Mouse (Mus musculus) urinary bladder, postnatal 0 days (tissue): ENCODE data around the gene Tm4sf20. TPM values are rescaled to one million over a fixed set of nuclear protein-coding genes. Genes with fewer than 3 reads are reported as not detected.

Source experiments
- polyA plus RNA-seq: library from polyadenylated mRNA; unstranded; fragments of >200 nt; fragmentation: Nextera tagmentation; extraction: Ambion mirVana; gene quantifications from 2 replicates; pipeline ENCODE4 v1.2.1, GENCODE M21; 2015

Gene Tm4sf20
- 0.22 TPM in 1 of 2 replicates, not detected in the other for polyA plus RNA-seq

DNA sequence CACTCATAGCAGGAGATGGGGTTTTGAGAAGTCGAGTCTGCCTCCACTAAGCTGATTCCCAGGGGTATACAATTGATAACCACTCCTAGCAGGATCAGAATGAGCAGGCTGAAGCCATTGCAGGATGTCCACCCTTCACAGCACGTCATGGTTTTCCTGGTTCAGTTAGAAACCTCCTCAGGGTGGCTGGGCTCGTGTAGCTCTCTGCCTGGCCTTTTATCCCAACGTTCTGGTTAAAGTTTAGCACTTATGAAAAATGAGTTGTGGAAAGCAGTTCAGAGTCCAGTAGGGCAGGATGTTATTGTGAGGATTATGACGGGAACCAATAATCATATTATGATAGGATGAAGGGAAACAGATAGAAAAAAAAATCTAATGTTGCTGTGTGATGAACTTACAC, at the start of gene Tm4sf20:
Gene Tm4sf20, minus strand, starts transcription at position 193 of the 400 bp plus-strand sequence.

DNA sequence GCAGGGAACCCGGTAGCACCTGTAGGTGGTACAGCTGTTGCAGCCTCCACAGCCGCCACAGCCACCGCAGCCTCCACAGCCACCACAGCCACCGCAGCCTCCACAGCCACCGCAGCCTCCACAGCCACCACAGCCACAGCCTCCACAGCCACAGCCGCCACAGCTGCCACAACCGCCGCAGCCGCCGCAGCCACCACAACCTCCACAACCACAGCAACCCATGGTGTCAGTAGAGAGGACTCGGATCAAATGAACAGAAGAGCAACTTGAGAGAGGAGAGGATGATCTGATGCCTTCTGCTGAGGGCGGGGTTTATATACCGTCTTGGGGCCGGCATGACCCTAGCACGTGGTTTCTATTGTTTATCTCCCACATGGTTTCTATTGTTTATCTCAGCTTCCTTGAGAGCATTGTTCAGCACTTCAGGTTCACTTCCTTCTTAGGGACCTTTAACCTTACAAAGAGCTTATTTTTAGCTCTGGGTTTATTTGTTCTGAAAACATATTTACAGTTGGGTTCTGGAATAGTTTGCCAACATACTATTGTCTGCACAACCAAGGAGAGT, 2.8 kb upstream of the Tm4sf20 start, which contains the start of gene Gm47791:
Gene Gm47791, minus strand, starts transcription at position 222 of the 565 bp plus-strand sequence.

DNA sequence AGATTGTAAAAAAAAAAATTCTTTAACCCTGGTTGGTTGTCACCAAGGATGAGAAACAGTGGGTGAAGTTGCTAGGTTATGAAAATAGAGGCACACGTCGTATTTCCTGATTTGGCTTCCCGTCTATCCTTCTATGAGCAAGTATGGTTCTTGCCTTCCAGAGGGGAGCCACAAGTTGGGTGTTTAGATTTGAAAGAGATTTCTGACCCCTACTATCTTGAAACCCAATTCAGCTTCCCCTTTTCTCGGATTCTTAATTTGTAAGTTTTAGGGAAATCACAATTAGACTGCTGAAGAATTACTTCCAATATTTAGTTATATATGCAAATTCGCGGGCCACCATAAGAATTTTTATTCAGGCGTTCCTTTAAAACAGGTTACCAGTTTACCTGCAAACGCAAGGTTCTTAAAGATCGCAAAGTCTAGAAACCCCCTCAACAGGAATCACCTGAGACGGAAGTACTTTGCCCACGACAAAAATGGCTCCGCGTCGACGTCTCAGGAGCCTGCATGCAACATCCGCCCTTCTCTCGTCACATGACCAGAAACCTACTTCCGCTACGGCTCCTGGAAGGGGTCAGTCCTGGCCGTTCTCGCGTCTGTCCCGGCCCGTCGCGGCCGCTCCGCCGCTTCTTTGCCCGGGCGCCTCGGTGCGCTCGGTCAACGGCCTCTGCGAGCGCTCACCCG, 43.8 kb downstream of the Tm4sf20 start, which contains the start of gene Mff:
Gene Mff, plus strand, starts transcription at position 552 of the 687 bp plus-strand sequence.

Other genes starting within 250 kb of the Tm4sf20 start
- gene Col4a4, start 181.6 kb downstream of the Tm4sf20 start, polyA plus RNA-seq, result 1.1 and 1.2 TPM in 2 replicates
- 1.3 and 1.5 TPM in 2 replicates for gene Col4a3, start 181.5 kb downstream of the Tm4sf20 start, polyA plus RNA-seq
- 182 and 194 TPM in 2 replicates for gene Mff, start 43.6 kb downstream of the Tm4sf20 start, polyA plus RNA-seq
- not detected in 2 replicates for gene Gm47791, start 2.8 kb upstream of the Tm4sf20 start, polyA plus RNA-seq
- gene Agfg1, start 71.0 kb upstream of the Tm4sf20 start, polyA plus RNA-seq, result 22.7 and 31.2 TPM in 2 replicates
- gene A030005L19Rik, start 144.9 kb upstream of the Tm4sf20 start, polyA plus RNA-seq, result not detected in 2 replicates
- not detected in 2 replicates for gene A030014E15Rik, start 156.5 kb upstream of the Tm4sf20 start, polyA plus RNA-seq
- gene Gm6217, start 162.9 kb upstream of the Tm4sf20 start, polyA plus RNA-seq, result not detected in 2 replicates
- not detected in 2 replicates for gene A030003K21Rik, start 174.9 kb upstream of the Tm4sf20 start, polyA plus RNA-seq
- gene Gm7544, start 187.6 kb upstream of the Tm4sf20 start, polyA plus RNA-seq, result not detected in 2 replicates
- gene Gm47955, start 191.8 kb upstream of the Tm4sf20 start, polyA plus RNA-seq, result not detected in 2 replicates
- gene Gm47959, start 232.1 kb upstream of the Tm4sf20 start, polyA plus RNA-seq, result not detected in 2 replicates